Mouse (Mus musculus): Measurements from ENCODE around the gene Spred2.

- TF ChIP-seq CTCF (IDR thresholded peaks at IDR 0.05; ENCODE audit: low read depth, low read length) (no peak), POLR2A (IDR thresholded peaks at IDR 0.05; ENCODE audit: borderline replicate concordance, low read depth, low read length) (no peak)
Observed at GRCm38 (mm10) chr11:19913761-19914160, 10.4 kb upstream of the Spred2 start.
